Mouse (Mus musculus) gastrocnemius, adult 2 months (tissue): Measurements from ENCODE around the gene Pdcd10. TPM values are rescaled to one million over a fixed set of nuclear protein-coding genes. Genes with fewer than 3 reads are reported as not detected.
A peak's percentile ranks its signal among the peaks of the same experiment; 100 is the strongest.

Experiments
- DNase-seq: peaks from one replicate; pipeline ENCODE4 v3.0.0; 2022
- H3K27ac ChIP-seq: fragments of 200-600 bp; 2 replicates; pipeline ENCODE4 v1.8.1; 2022; ENCODE audit warnings: mild to moderate bottlenecking
- H3K4me3 ChIP-seq: fragments of 200-600 bp; 2 replicates; pipeline ENCODE4 v1.8.1; 2022; ENCODE audit warnings: mild to moderate bottlenecking, moderate library complexity
- CTCF ChIP-seq: fragments of 200-600 bp; IDR thresholded peaks from 2 replicates; pipeline ENCODE4 v1.8.1; 2022; ENCODE audit warnings: antibody characterized with exemption, mild to moderate bottlenecking, moderate library complexity
- intact Hi-C: fragments of 180-260 bp; cut with DNase I; formaldehyde crosslinking; loops from one replicate; pipeline ENCODE4 v1.15.1; 2025
- total RNA-seq, 2 experiments: library from RNA; stranded (reverse); gene quantifications; 2 replicates each; pipeline ENCODE4 v1.2.3; 2021

The Pdcd10 gene
- total RNA-seq, 2 experiments from 2014 or later = 16.6 to 16.7 TPM

GRCm38 (mm10) chr3:75534045-75534834, 22.4 kb downstream of the Pdcd10 start:
- no peak overlapping the region for H3K27ac ChIP-seq
- intact Hi-C loops = no loop called here
- H3K4me3 ChIP-seq = no peak overlapping the region
- no peak for TF ChIP-seq CTCF
- DNase-seq = no peak

- Histone ChIP-seq H3K4me3 (no peak overlapping the region; the same call in 1 of the 2 replicates), H3K27ac (peak overlapping the region; percentile 70)
- TF ChIP-seq CTCF = no peak
- DNase-seq = no peak
- intact Hi-C loops = no loop called here
Measured at GRCm38 (mm10) chr3:75531074-75531473, 25.6 kb downstream of the Pdcd10 start.

GRCm38 (mm10) chr3:75522527-75522926, 34.1 kb downstream of the Pdcd10 start:
- intact Hi-C loops = loop anchor here (5.0 kb wide), 1 partner anchor 35 kb away; the partner anchor contains the start of genes Pdcd10 and Serpini1
- no peak for TF ChIP-seq CTCF
- Histone ChIP-seq H3K4me3 (no peak overlapping the region), H3K27ac (no peak overlapping the region)
- no peak for DNase-seq

GRCm38 (mm10) chr3:75521314-75521713, 35.3 kb downstream of the Pdcd10 start:
- no peak for DNase-seq
- intact Hi-C loops = loop anchor here (5.0 kb wide), 1 partner anchor 36 kb away; the partner anchor contains the start of genes Pdcd10 and Serpini1
- Histone ChIP-seq H3K4me3 (no peak overlapping the region), H3K27ac (no peak overlapping the region)
- no peak for TF ChIP-seq CTCF

GRCm38 (mm10) chr3:75517631-75518250, 38.9 kb downstream of the Pdcd10 start:
- intact Hi-C loops = loop anchor here (5.0 kb wide), 1 partner anchor 300 kb away; no protein-coding TSS in a partner anchor
- no peak overlapping the region for H3K4me3 ChIP-seq
- peak; percentile 83 for TF ChIP-seq CTCF
- no peak overlapping the region for H3K27ac ChIP-seq
- peak; percentile 54 for DNase-seq

- Histone ChIP-seq H3K27ac (no peak overlapping the region; the same call in 1 of the 2 replicates), H3K4me3 (no peak overlapping the region)
- no peak for DNase-seq
- TF ChIP-seq CTCF = peak; percentile 11; the same call in 1 of the 2 replicates
- intact Hi-C loops = no loop called here
Measured at GRCm38 (mm10) chr3:75498961-75499960, 57.4 kb downstream of the Pdcd10 start.

GRCm38 (mm10) chr3:75492913-75493312, 63.7 kb downstream of the Pdcd10 start:
- H3K27ac ChIP-seq = no peak overlapping the region
- TF ChIP-seq CTCF = no peak
- intact Hi-C loops = no loop called here
- no peak overlapping the region for H3K4me3 ChIP-seq
- no peak for DNase-seq

GRCm38 (mm10) chr3:75482056-75482455, 74.6 kb downstream of the Pdcd10 start, which contains the start of gene Wdr49:
Gene Wdr49 (minus strand): TSS chr3:75482156.
- intact Hi-C loops = no loop called here
- no peak within 1 kb of the TSS for H3K4me3 ChIP-seq
- no peak for DNase-seq
- no peak within 1 kb of the TSS for H3K27ac ChIP-seq
- TF ChIP-seq CTCF = no peak

- no peak for TF ChIP-seq CTCF
- DNase-seq = no peak
- intact Hi-C loops = no loop called here
- Histone ChIP-seq H3K27ac (no peak overlapping the region), H3K4me3 (no peak overlapping the region)
Measured at GRCm38 (mm10) chr3:75475106-75475505, 81.5 kb downstream of the Pdcd10 start.

- intact Hi-C loops = no loop called here
- DNase-seq = no peak
- no peak for TF ChIP-seq CTCF
- Histone ChIP-seq H3K27ac (no peak overlapping the region), H3K4me3 (no peak overlapping the region)
Measured at GRCm38 (mm10) chr3:75474657-75475056, 82.0 kb downstream of the Pdcd10 start.

- Histone ChIP-seq H3K4me3 (no peak overlapping the region), H3K27ac (no peak overlapping the region)
- DNase-seq = no peak
- TF ChIP-seq CTCF = no peak
- intact Hi-C loops = no loop called here
Measured at GRCm38 (mm10) chr3:75468154-75468553, 88.5 kb downstream of the Pdcd10 start.

Other genes with a start within 250 kb of the Pdcd10 start
- not detected for gene Wdr49, start 74.7 kb downstream of the Pdcd10 start, total RNA-seq
- gene Serpini1, start 691 bp upstream of the Pdcd10 start, total RNA-seq = under 1 TPM; 0.39 to 0.54 TPM
- not detected for gene Gm29133, start 191.3 kb upstream of the Pdcd10 start, total RNA-seq